Mouse (Mus musculus): ENCODE measurements around the gene Tmem198. TPM values are rescaled to one million over a fixed set of nuclear protein-coding genes. Genes with fewer than 3 reads are reported as not detected.

Tmem198 gene
- 1.2 TPM for polyA plus RNA-seq (2014; fragmentation: Illumina TruSeq; extraction: RNeasy Lipid Tissue Mini Kit (QIAGEN cat#74804); ENCODE audit: low read depth, low replicate concordance)

GRCm38 (mm10) chr1:75478916-75479634, at the start of gene Tmem198, which contains the start of gene Chpf:
Gene Tmem198, plus strand, starts transcription at chr1:75479532.
Gene Chpf, minus strand, starts transcription at chr1:75479307.

DNA sequence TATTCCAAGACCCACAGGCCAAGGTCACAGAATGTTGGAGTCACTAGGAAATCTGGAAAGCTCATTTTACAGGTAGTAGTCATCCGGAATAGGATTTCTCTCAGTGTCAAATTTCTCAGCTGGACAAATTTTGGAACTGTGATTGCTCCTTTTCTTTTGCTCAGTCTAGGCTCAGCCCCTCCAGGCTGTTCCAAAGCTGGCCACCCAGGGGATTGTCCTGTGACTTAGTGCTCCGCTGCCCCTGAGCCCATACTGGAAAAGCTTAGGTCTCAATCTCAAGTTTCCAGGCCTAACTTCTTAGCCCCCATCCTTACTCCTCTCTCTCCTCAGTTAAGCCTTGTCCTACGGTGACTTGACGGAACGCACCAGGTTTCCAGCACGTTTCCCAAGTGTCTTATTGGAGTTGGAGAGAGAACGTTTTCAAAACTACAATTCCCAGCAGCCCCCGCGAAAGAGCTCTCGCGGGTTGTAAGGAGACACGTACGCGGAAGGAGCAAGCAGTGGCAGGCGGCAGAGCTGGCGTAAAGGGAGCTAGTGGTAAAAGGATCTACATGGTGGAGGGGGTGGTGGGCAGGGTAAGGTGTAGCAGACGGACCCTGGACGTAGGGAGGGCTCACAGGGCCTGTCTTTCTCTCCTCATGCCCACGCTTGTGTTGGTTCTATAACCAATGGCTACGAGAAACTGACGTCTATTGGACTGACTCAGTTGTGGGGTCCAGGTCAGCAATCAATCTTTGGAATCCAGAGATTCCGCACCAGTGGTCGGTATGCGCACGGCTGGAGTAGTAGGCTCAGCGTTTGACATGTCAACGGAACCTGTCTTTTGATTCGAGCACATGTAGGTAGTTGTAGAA, 43.6 kb upstream of the Tmem198 start, which contains the start of gene Gmppa:
Gene Gmppa, plus strand, starts transcription at position 456 of the 854 bp plus-strand sequence.

DNA sequence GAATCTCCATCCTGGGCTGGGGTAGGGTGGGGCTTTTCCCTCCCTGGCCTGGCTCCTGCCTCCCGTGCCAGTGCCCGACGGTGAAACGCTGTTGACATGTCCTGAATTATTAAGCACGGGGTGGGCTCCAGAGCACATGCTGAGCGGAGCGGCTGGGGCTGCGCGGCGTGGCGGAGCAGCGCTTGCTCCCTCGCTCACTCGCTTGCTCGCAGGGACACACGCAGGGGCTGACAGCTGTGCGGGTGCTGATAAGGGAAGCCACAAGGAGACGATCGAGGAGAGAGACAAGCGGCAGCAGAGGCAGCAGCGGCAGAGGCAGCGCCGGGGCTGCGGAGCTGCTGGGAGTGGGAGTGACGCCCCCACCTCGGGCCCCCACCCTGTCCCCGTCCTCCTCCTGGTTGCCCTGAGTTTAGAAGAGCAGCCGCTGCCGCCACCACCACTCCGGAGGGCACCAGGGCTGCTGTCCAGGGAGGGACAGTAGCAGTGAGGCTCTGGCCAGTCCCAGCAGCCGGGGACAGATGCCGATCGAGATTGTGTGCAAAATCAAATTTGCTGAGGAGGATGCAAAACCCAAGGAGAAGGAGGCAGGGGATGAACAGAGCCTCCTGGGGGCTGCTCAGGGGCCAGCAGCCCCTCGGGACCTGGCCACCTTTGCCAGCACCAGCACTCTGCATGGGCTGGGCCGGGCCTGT, 28.9 kb upstream of the Tmem198 start, which contains the start of gene Asic4:
Gene Asic4, plus strand, starts transcription at position 123 of the 692 bp plus-strand sequence.

GRCm38 (mm10) chr1:75505956-75506831, 26.9 kb downstream of the Tmem198 start, which contains the start of gene Obsl1:
Gene Obsl1, minus strand, starts transcription at chr1:75506452.

DNA sequence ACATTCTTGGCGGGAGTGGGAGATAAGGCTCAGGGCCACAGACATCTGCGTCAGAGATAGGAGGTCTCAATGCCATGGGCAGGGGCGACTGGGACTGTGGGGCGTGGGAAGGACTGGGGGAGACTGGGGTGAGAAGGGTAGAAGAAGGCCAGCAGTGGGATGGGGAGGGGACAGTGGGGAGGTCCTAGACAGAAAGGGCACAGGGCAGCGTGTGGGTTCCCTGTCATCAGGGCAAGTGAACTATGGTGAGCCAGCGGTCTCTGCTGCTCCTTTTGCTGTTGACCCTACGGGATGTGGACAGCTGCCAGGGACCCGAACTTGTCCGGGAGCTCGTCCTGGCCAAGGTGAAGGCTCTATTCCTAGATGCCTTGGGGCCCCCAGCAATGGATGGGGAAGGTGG, 27.7 kb downstream of the Tmem198 start, which contains the start of gene Inha:
Gene Inha, plus strand, starts transcription at position 72 of the 400 bp plus-strand sequence.

DNA sequence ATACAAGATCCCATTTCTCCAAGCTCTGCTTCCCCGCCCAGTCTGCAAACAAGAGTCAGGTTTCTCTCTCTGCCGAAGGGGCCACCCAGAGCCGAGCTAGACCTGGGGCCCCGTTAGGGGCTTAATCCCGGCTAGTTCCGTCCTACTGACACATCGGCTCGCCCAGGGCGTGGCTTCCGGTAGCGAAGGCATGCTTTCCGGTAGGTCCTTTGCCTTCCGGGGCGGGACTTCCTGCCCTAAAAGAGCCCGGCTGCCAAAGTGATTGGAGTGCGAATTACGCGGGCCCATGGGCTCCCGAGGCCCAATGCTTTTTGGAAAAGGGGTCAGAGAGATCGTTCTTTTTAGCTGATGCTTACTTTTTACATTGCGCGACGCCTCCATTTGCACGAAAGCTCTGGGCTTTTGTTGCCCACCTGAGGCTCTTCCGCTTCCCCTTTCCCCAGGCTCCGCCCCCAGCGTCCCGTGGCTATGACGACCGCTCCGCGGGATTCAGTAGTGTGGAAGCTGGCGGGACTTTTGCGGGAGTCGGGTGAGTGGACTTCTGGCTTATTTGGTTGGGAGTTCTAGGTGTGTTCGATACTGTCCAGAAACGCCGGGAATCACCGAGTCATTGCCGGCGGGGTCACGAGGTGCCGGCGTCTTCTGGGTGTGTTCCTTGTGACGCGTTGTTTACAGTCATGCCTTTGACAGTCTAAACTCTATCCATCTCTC, 42.1 kb downstream of the Tmem198 start, which contains the start of gene Stk11ip:
Gene Stk11ip, plus strand, starts transcription at position 209 of the 711 bp plus-strand sequence.

Other genes starting within 250 kb of the Tmem198 start
- not detected for gene A630095N17Rik, start 247.4 kb upstream of the Tmem198 start, polyA plus RNA-seq (2014; fragmentation: Illumina TruSeq; extraction: RNeasy Lipid Tissue Mini Kit (QIAGEN cat#74804); ENCODE audit: low read depth, low replicate concordance)
- gene Dnajb2, start 243.1 kb upstream of the Tmem198 start, polyA plus RNA-seq (2014; fragmentation: Illumina TruSeq; extraction: RNeasy Lipid Tissue Mini Kit (QIAGEN cat#74804); ENCODE audit: low read depth, low replicate concordance) = 54.8 TPM
- 0.16 TPM for gene Ptprn, start 215.0 kb upstream of the Tmem198 start, polyA plus RNA-seq (2014; fragmentation: Illumina TruSeq; extraction: RNeasy Lipid Tissue Mini Kit (QIAGEN cat#74804); ENCODE audit: low read depth, low replicate concordance)
- not detected for gene Resp18, start 201.1 kb upstream of the Tmem198 start, polyA plus RNA-seq (2014; fragmentation: Illumina TruSeq; extraction: RNeasy Lipid Tissue Mini Kit (QIAGEN cat#74804); ENCODE audit: low read depth, low replicate concordance)
- 85.7 TPM for gene Dnpep, start 161.5 kb upstream of the Tmem198 start, polyA plus RNA-seq (2014; fragmentation: Illumina TruSeq; extraction: RNeasy Lipid Tissue Mini Kit (QIAGEN cat#74804); ENCODE audit: low read depth, low replicate concordance)
- gene Des, start 119.2 kb upstream of the Tmem198 start, polyA plus RNA-seq (2014; fragmentation: Illumina TruSeq; extraction: RNeasy Lipid Tissue Mini Kit (QIAGEN cat#74804); ENCODE audit: low read depth, low replicate concordance) = 40.0 TPM
- gene Speg, start 104.2 kb upstream of the Tmem198 start, polyA plus RNA-seq (2014; fragmentation: Illumina TruSeq; extraction: RNeasy Lipid Tissue Mini Kit (QIAGEN cat#74804); ENCODE audit: low read depth, low replicate concordance) = 9.7 TPM
- 103 TPM for gene Gmppa, start 43.6 kb upstream of the Tmem198 start, polyA plus RNA-seq (2014; fragmentation: Illumina TruSeq; extraction: RNeasy Lipid Tissue Mini Kit (QIAGEN cat#74804); ENCODE audit: low read depth, low replicate concordance)
- gene Asic4, start 29.1 kb upstream of the Tmem198 start, polyA plus RNA-seq (2014; fragmentation: Illumina TruSeq; extraction: RNeasy Lipid Tissue Mini Kit (QIAGEN cat#74804); ENCODE audit: low read depth, low replicate concordance) = not detected
- 31.5 TPM for gene Chpf, start 225 bp upstream of the Tmem198 start, polyA plus RNA-seq (2014; fragmentation: Illumina TruSeq; extraction: RNeasy Lipid Tissue Mini Kit (QIAGEN cat#74804); ENCODE audit: low read depth, low replicate concordance)
- gene Obsl1, start 26.9 kb downstream of the Tmem198 start, polyA plus RNA-seq (2014; fragmentation: Illumina TruSeq; extraction: RNeasy Lipid Tissue Mini Kit (QIAGEN cat#74804); ENCODE audit: low read depth, low replicate concordance) = 21.6 TPM
- gene Inha, start 27.5 kb downstream of the Tmem198 start, polyA plus RNA-seq (2014; fragmentation: Illumina TruSeq; extraction: RNeasy Lipid Tissue Mini Kit (QIAGEN cat#74804); ENCODE audit: low read depth, low replicate concordance) = 20.7 TPM
- gene Stk11ip, start 42.0 kb downstream of the Tmem198 start, polyA plus RNA-seq (2014; fragmentation: Illumina TruSeq; extraction: RNeasy Lipid Tissue Mini Kit (QIAGEN cat#74804); ENCODE audit: low read depth, low replicate concordance) = 20.1 TPM
- 13.6 TPM for gene Slc4a3, start 66.7 kb downstream of the Tmem198 start, polyA plus RNA-seq (2014; fragmentation: Illumina TruSeq; extraction: RNeasy Lipid Tissue Mini Kit (QIAGEN cat#74804); ENCODE audit: low read depth, low replicate concordance)